ENCODE assay signal across 21 mouse cellular contexts in genomic region chr6:115643315-115643714, GRCm38 (mm10). TPM values are rescaled to one million over a fixed set of nuclear protein-coding genes. Genes with fewer than 3 reads are reported as not detected.
"Had no signal": no experiment of that assay in that cellular context is flagged by ENCODE, and none has a peak within 500 bp of the region (broad histone marks: within the 10 kb centered on the region; RNA-seq: fewer than 3 reads in every experiment).

No protein-coding gene starts in this region.

- ATAC-seq: lung, postnatal 0 days; midbrain, embryonic 13.5 days; midbrain, embryonic 15.5 days had no signal

- H3K9me3 ChIP-seq: lung, embryonic 15.5 days; megakaryocyte, embryonic 14.5 days; midbrain, embryonic 13.5 days; midbrain, embryonic 15.5 days; neural tube, embryonic 12.5 days; stomach, embryonic 15.5 days had no signal

- DNase-seq: lung, adult 2 months; lung, postnatal 14 days; lung, postnatal 36 days; right cerebral cortex, postnatal 14 days; thymus, adult 2 months; thymus, postnatal 25 days; thymus, postnatal 4 days had no signal

- H3K4me3 ChIP-seq: lung, embryonic 15.5 days; megakaryocyte, embryonic 14.5 days; midbrain, embryonic 13.5 days; midbrain, embryonic 15.5 days; neural tube, embryonic 12.5 days; stomach, embryonic 15.5 days had no signal

- H3K27me3 ChIP-seq: lung, embryonic 15.5 days; megakaryocyte, embryonic 14.5 days; midbrain, embryonic 13.5 days; midbrain, embryonic 15.5 days; neural tube, embryonic 12.5 days; stomach, embryonic 15.5 days had no signal

- H3K27ac ChIP-seq: lung, embryonic 15.5 days; macrophage; midbrain, embryonic 13.5 days; midbrain, embryonic 15.5 days; neural tube, embryonic 12.5 days; stomach, embryonic 15.5 days; stomach, postnatal 0 days had no signal

- H3K4me2 ChIP-seq: lung, embryonic 15.5 days; midbrain, embryonic 11.5 days; midbrain, embryonic 13.5 days; midbrain, embryonic 15.5 days; neural tube, embryonic 12.5 days; stomach, embryonic 15.5 days had no signal

- H3K9ac ChIP-seq: lung, embryonic 15.5 days; midbrain, embryonic 13.5 days; midbrain, embryonic 15.5 days; neural tube, embryonic 12.5 days; stomach, embryonic 15.5 days had no signal

- H3K36me3 ChIP-seq: midbrain, embryonic 15.5 days had no signal

RNA-seq across cellular contexts. Expression of gene Mkrn2os, which starts 50.9 kb away (rescaled TPM):
- total RNA-seq: megakaryocyte progenitor cell, adult 5-6 weeks; midbrain, postnatal 0 days; monocyte, adult 5-6 weeks; neutrophil, adult 5-6 weeks had no signal
- polyA plus RNA-seq: lung, adult 2 months; macrophage had no signal
